Mouse (Mus musculus) embryonic stem cell, embryonic (primary cell): ENCODE measurements around the gene Lnx1.

Experiments used
- CTCF ChIA-PET, 4 experiments: fragments of 300-600 bp in 2 of 4; fragments of 350-600 bp in 2 of 4; sonication (Branson Sonifier 250); formaldehyde crosslinking; loops; one replicate each; lab custom pipeline; 2022; ENCODE audit warnings: inconsistent platforms in 2 of 4; lab: Charles Lee
- POLR2A ChIA-PET, 4 experiments: fragments of 300-600 bp in 2 of 4; fragments of 350-600 bp in 2 of 4; sonication (Branson Sonifier 250); formaldehyde crosslinking; loops; one replicate each; lab custom pipeline; 2022; ENCODE audit warnings: antibody characterized with exemption in 4 of 4, inconsistent platforms in 1 of 4; lab: Charles Lee

Gene Lnx1

GRCm38 (mm10) chr5:74632369-74633114 lies 70.2 kb downstream of the Lnx1 start:
- ChIA-PET POLR2A (interaction anchor here in 1 of 4 experiments (0.6 kb wide), 1 partner anchor 523 kb away, joined by 3 read pairs; no protein-coding TSS in a partner anchor), CTCF (interaction anchor here in 2 of 4 experiments (1.2 to 1.3 kb wide), 2 partner anchors 8 kb away, joined by 3 read pairs; no protein-coding TSS in a partner anchor)

GRCm38 (mm10) chr5:74628001-74628400 lies 74.7 kb downstream of the Lnx1 start:
- ChIA-PET POLR2A (no interaction called here), CTCF (interaction anchor here in 1 of 4 experiments (0.9 kb wide), 1 partner anchor 528 kb away, joined by 3 read pairs; no protein-coding TSS in a partner anchor)

GRCm38 (mm10) chr5:74624385-74624784 lies 78.3 kb downstream of the Lnx1 start:
- POLR2A ChIA-PET, result no interaction called here
- CTCF ChIA-PET, result no interaction called here

DNA sequence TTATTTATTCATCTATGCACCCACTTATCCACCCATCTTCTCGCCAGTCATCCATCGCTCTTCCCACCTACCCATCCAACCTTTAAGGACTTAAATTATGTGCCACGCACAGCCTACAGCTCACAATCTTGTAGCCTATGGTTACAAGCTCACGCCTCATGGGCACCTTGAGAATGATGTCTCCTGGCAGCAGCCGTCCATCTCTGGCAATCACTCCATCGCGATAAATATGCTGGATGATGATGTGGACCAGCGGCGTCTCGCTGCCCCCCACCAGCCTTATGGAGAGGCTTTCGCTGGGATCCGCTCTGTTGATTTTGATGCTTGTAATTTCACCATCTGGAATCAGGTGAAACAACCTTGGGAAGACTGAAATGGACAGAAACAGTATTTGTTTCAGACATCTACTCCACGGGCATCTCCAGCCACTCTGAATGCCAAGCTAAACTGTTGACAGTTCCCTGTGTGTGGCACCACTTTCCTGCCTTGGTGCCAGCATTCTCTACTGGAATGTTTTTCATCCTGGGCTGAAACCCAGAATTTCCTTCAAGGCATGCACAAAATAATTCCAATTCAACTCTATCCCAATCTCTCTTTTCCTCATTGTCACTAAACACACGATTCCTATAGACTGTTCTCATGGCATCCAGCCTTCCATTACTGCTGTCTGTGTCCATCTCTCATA lies 79.3 kb downstream of the Lnx1 start:
- CTCF ChIA-PET, result no interaction called here
- POLR2A ChIA-PET, result no interaction called here

- POLR2A ChIA-PET, result no interaction called here
- CTCF ChIA-PET, result interaction anchor here in 1 of 4 experiments (0.5 kb wide), 1 partner anchor 134 kb away, joined by 3 read pairs; no protein-coding TSS in a partner anchor
These were observed 80.8 kb downstream of the Lnx1 start for GRCm38 (mm10) chr5:74621691-74622470.

- POLR2A ChIA-PET, result interaction anchor here in 3 of 4 experiments (0.6 to 0.8 kb wide), 7 partner anchors 21 to 1240 kb away, joined by 3 to 4 read pairs (median 3); no protein-coding TSS in a partner anchor
- CTCF ChIA-PET, result interaction anchor here (0.6 to 1.3 kb wide), 44 partner anchors 8 to 1792 kb away, joined by 3 to 22 read pairs (median 4); no protein-coding TSS in a partner anchor
These were observed 84.1 kb downstream of the Lnx1 start for GRCm38 (mm10) chr5:74618573-74619059.

DNA sequence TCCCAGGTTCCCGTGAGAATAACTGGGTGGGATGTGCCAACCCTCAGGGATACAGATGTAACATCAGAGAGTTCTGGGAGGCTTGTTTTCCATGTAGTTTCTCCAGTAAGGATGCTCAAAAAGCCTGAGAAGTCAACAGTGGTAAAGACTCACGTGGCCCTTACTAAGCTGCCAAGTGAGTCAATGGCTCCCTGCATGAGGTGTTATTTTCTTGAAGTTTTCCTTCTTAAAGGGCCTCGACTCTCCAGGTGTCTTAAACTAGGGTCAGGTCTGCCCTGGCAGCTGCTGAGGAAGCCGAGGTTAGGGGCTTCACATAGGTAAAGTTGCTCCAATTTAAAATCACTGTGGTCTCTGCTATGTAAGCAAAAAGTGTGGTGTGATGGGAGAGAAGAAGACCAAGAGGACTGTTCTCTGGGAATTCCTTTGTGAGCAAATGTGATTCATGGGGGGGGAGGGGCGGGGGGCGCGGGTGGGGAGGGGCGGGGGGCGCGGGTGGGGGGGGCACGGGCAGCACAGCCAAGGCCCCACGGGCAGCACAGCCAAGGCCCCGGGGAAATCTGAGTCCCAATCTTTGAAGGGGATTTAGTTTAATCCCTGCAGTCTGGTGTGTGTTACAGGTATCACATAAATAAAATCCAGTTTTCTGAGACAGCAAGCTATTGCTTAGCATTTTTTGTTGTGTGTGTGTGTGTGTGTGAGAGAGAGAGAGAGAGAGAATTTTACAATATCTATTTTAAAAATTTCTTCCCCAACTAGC lies 84.7 kb downstream of the Lnx1 start:
- CTCF ChIA-PET, result interaction anchor here (0.6 to 1.3 kb wide), 26 partner anchors 8 to 1792 kb away, joined by 3 to 22 read pairs (median 4); no protein-coding TSS in a partner anchor
- POLR2A ChIA-PET, result interaction anchor here in 2 of 4 experiments (0.8 kb wide), 3 partner anchors 66 to 538 kb away, joined by 3 read pairs; no protein-coding TSS in a partner anchor

- POLR2A ChIA-PET, result no interaction called here
- CTCF ChIA-PET, result interaction anchor here in 2 of 4 experiments (0.6 to 1.3 kb wide), 2 partner anchors 27 to 543 kb away, joined by 3 to 4 read pairs; no protein-coding TSS in a partner anchor
These were observed 89.1 kb downstream of the Lnx1 start for GRCm38 (mm10) chr5:74613491-74614151.

DNA sequence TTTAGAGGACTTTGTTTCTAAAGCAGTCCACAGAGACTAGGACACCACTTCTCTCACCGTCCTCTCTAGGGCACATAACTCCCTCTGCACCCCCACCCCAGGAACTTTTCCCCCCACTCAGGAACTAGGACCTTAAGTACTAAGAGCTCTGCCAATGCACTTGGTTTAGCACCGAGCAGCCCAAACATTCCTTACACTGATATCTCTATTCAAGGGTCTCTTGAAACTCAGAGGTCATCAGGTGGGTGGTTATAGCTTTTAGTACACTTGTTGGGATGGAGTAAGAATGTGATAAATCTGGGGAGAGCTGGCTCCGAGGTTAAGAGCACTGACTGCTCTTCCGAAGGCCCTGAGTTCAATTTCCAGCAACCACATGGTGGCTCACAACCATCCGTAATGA lies 90.0 kb downstream of the Lnx1 start:
- ChIA-PET POLR2A (no interaction called here), CTCF (interaction anchor here in 2 of 4 experiments (0.5 to 1.3 kb wide), 2 partner anchors 289 to 544 kb away, joined by 4 to 9 read pairs; no protein-coding TSS in a partner anchor)

DNA sequence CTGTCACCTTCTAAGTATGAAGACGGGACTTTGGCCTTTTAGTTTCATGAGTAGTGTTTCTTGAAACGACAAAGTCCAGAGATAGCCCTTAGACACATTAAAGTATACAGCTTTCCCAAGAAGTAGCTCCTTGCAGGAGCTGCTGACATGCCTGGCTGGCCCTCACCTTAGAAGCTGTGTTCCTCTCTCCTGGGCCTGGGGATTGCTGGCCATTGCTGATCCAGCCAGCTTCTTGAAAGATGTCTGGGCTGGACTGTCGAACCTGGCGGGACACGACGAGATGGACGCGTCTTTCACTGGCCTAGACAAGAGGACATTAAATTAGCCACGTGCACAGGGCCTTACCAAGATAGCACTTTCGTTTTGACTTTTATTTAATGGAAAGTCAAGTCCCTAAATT lies 92.2 kb downstream of the Lnx1 start:
- POLR2A ChIA-PET, result no interaction called here
- CTCF ChIA-PET, result interaction anchor here in 3 of 4 experiments (0.6 to 1.0 kb wide), 3 partner anchors 8 to 636 kb away, joined by 3 to 4 read pairs (median 3); no protein-coding TSS in a partner anchor

GRCm38 (mm10) chr5:74606213-74606612 lies 96.5 kb downstream of the Lnx1 start:
- CTCF ChIA-PET, result interaction anchor here in 2 of 4 experiments (0.5 to 2.0 kb wide), 3 partner anchors 13 to 35 kb away, joined by 3 to 6 read pairs (median 4); no protein-coding TSS in a partner anchor
- POLR2A ChIA-PET, result interaction anchor here in 1 of 4 experiments (0.6 kb wide), 1 partner anchor 549 kb away, joined by 5 read pairs; no protein-coding TSS in a partner anchor

DNA sequence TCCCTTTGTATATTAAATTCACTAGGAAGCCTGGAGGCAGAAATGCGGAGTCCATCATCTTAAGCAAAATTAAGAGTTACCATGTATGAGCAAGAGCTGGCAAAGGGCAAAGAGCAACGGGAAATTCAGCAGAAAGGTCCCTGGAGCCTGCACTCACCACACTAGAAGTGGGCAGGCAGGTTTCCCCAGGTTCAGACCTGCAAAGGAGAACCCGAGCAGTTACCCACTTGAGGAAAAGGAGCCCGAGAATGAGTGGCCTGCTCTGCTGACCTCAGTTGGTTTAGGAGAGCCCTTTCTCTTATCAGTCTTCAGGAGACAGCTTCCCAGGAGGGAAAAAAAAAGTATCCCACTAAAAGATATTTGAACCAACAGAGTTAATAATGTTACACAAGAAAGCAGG lies 99.4 kb downstream of the Lnx1 start:
- CTCF ChIA-PET, result no interaction called here

DNA sequence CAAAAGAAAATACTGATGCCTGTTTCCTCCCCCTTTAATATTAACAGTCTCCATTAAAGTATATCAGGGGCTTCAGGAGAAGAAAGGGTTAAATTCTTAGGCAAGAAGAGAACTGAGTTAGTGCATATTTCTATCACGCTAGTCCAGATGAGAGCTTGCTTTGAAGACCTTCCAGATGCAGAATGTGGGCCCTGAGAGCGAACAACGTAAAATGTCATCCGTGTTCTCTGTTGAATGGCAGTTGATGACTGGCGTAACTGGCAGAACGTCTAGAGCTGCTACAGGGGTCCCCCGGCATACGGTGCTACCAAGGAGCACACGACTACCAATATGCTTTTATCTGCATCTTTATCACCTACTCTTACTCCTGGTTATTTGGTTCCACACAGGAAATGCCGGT lies 100.3 kb downstream of the Lnx1 start:
- POLR2A ChIA-PET, result interaction anchor here in 3 of 4 experiments (0.6 to 0.7 kb wide), 3 partner anchors 60 to 554 kb away, joined by 3 read pairs; no protein-coding TSS in a partner anchor
- CTCF ChIA-PET, result interaction anchor here in 2 of 4 experiments (0.9 to 1.0 kb wide), 2 partner anchors 16 kb away, joined by 4 read pairs; no protein-coding TSS in a partner anchor

More for the DNA sequence above, 99.4 kb downstream of the Lnx1 start:
- POLR2A ChIA-PET, result no interaction called here

DNA sequence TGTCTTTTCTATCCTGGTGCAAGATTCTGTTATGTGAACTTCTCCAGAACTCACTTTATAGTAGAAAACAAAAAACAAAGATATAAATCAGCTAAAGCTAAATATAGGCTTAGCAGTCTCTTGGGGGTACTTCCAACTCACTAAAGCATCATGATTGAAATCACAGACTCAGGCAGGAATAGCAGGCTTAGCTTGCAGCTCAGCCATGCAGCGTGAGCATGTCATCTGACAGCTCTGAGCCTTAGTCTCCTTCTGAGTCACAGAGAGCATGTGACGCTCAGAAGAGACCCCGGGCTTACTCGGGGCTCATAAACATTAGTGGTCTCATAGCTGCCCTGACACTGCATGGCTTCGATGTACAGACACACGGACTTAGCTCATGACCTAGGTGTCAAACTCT lies 100.7 kb downstream of the Lnx1 start:
- POLR2A ChIA-PET, result interaction anchor here in 3 of 4 experiments (0.6 to 1.1 kb wide), 3 partner anchors 102 to 555 kb away, joined by 3 read pairs; no protein-coding TSS in a partner anchor
- CTCF ChIA-PET, result interaction anchor here in 2 of 4 experiments (0.9 to 1.0 kb wide), 2 partner anchors 17 kb away, joined by 4 read pairs; no protein-coding TSS in a partner anchor

DNA sequence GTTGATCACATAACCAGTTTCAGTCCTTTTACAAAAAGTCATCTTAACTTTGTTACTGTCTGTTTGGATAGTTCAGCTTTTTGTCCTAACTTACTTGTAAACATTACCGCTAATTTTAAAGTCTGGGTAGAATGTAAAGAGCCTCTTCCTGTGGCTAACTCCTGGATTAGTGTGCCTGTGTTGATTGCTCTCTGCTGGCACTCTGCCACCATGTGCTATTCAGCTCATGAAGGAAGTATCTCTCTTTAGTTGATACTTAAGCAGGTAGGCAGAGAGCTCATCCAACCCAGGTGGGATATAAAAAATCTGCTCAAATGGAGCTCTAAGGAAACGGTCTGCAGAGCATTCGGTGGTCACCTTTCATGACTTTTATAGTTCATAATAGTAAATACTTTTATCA lies 101.5 kb downstream of the Lnx1 start:
- ChIA-PET POLR2A (interaction anchor here in 1 of 4 experiments (1.1 kb wide), 1 partner anchor 103 kb away, joined by 3 read pairs; no protein-coding TSS in a partner anchor), CTCF (interaction anchor here in 1 of 4 experiments (1.0 to 1.7 kb wide), 2 partner anchors 18 to 555 kb away, joined by 4 to 6 read pairs; no protein-coding TSS in a partner anchor)

GRCm38 (mm10) chr5:74600010-74600409 lies 102.7 kb downstream of the Lnx1 start:
- CTCF ChIA-PET, result interaction anchor here in 1 of 4 experiments (1.7 kb wide), 1 partner anchor 556 kb away, joined by 6 read pairs; no protein-coding TSS in a partner anchor
- POLR2A ChIA-PET, result interaction anchor here in 1 of 4 experiments (1.0 kb wide), 1 partner anchor 45 kb away, joined by 3 read pairs; no protein-coding TSS in a partner anchor
